Mouse (Mus musculus) layer of hippocampus, postnatal 25 days (tissue): ENCODE results near the gene Gnai2. TPM values are rescaled to one million over a fixed set of nuclear protein-coding genes. Genes with fewer than 3 reads are reported as not detected.
A peak's percentile ranks its signal among the peaks of the same experiment; 100 is the strongest.

ENCODE experiments used
- DNase-seq, 2 experiments: peaks; one replicate each; pipeline ENCODE4 v3.0.0; 2022; ENCODE audit warnings: mixed read lengths in 2 of 2, low spot score in 1 of 2; ENCODE audit errors: extremely low spot score in 1 of 2
- total RNA-seq, 2 experiments: library from RNA; stranded (reverse); gene quantifications; 2 replicates each; pipeline ENCODE4 v1.2.3; 2021

The Gnai2 gene
- 100 to 1,000 TPM; 208 to 223 TPM for total RNA-seq

DNA sequence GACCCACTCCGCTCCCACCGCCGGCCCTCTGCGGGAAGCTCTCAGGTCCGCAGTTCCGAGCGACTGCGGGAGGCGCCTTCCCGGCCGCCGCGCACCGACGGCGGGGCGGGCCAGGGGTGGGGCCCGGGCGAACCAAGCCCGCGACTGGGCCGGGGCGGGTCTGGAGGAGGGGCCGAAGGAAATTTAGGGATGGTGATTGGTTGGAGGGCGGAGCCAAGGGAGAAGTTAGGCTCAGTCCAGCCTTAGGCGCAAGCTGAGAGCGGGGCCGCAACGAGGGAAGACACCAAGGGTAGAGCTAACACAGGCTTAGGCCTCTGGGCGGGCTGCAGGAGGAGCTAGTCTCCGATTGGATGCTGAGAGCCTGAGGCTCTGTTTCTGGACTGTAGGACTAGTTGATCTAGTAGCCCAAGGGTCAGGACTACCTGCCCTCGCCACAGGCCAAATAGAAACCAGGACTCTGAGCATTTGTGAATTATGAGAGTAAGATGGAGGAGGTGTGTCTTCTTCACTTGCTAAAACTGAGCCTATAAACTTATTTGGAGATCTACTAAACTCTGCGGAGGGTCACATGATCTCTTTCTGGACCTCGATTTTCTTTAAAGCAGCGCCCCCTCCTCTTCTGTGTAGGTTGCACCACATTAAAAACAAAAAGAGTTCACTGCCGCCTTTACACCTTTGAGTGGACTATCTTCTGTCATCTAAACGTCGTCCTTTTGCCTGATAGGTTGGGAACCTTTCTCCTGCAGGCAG is at the start of gene Gnai2:
Gnai2 (minus strand) TSS at position 89 of the 750 bp plus-strand sequence.
- peak; percentile 76 to 84 for DNase-seq

DNA sequence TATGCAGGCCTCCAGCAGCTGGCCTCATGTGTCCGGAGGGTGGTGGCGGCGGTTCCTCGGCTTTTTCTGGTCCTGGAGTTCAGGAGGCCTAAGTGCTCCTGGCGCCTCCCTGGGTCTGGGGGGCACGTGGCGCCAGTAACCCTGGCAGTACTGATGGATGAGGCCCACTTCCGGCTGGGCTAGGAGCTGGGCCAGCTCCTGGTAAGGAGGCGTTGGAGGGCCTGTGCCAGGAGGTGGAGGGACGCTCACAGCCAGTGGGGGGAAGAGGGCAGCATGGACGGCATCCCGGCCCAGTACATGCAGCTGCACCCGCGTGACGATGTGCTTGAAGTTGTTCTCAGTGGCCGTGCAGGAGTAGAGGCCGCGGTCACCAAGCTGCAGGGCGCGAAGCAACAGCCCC is 47.2 kb upstream of the Gnai2 start:
- DNase-seq, result no peak

- no peak for DNase-seq
These were observed 44.3 kb upstream of the Gnai2 start, which contains the start of gene Gnat1 for GRCm38 (mm10) chr9:107679501-107679900. Gene Gnat1 (minus strand): TSS chr9:107679712.

GRCm38 (mm10) chr9:107678861-107679260 is 43.7 kb upstream of the Gnai2 start:
- DNase-seq, result no peak

DNA sequence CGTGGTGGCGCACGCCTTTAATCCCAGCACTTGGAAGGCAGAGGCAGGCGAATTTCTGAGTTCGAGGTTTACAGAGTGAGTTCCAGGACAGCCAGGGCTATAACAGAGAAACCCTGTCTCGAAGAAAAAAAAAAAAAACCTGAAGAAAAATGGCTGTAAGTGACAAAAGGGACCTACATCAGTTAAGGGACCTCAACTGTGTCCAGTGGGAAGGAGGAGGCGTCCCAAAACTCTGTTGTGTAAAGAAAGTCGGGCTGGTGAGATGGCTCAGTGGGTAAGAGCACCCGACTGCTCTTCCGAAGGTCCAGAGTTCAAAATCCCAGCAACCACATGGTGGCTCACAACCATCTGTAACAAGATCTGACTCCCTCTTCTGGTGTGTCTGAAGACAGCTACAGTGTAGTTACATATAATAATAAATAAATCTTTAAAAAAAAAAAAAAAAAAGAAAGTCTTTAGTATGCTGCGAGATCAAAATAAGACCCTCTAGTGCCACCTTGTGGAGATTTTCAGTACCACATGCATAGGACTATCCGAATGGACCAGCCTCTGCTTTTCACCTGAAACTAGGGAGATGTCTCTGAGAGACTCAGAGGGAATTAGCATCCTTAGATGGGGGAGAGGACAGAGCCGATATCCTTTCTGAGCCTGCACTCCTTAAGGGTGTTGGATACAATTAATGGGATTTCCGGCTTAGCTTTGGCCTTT is 42.8 kb upstream of the Gnai2 start:
- DNase-seq, result peak; percentile 50 to 89

GRCm38 (mm10) chr9:107677091-107677784 is 42.1 kb upstream of the Gnai2 start:
- DNase-seq, result peak in 1 of 2 experiments; percentile 40

- DNase-seq, result no peak
These were observed 41.1 kb upstream of the Gnai2 start for GRCm38 (mm10) chr9:107676302-107676701.

DNA sequence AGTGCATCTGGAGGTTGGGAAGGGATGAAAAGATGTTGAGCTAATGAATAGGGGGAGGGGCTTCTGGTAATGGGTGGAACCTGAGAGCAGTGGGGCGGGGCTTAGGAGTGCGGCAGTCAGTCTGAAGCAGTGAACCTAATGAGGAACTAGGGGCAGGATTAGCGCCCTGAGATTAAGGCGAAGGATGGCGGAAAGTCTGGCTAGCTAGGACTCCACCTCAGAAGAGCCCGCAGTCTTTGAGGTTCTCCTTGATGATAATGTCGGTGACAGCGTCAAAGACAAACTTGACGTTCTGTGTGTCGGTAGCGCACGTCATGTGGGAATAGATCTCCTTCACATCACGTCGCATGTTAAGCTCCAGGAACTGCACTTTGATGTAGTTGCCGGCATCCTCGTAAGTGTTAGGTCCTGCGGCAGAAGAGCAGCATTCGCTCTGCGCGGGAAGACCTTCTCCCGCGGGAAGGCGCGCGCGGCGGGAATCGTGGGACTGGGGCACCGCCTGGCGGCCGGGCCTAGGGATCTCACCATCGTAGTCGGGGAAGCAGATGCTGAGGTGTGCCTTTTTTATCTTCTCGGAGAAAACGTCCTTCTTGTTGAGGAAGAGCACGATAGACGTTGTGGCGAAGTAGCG is 40.6 kb upstream of the Gnai2 start:
- DNase-seq, result peak; percentile 67 to 75

GRCm38 (mm10) chr9:107674609-107675429 is 39.7 kb upstream of the Gnai2 start:
- DNase-seq, result no peak

DNA sequence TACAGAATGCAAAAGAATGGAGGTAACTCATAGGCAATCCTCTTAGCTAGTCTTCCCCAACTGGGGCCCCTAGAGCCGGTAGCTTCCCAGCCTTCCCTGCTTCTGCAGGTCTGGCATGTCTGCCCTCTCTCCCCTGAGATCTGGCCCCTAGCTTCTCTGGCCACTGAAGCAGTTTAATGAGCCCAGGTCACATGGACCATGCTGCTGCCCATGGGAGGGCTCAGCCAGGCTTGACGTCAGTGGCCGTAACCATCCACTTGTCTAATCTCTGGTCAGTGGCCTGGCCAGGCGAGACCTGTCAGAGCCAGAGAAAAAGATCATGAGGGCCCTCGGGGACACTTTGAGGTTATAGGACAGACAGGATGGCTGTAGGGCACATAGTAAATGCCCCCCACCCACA is 35.1 kb upstream of the Gnai2 start:
- DNase-seq, result no peak

DNA sequence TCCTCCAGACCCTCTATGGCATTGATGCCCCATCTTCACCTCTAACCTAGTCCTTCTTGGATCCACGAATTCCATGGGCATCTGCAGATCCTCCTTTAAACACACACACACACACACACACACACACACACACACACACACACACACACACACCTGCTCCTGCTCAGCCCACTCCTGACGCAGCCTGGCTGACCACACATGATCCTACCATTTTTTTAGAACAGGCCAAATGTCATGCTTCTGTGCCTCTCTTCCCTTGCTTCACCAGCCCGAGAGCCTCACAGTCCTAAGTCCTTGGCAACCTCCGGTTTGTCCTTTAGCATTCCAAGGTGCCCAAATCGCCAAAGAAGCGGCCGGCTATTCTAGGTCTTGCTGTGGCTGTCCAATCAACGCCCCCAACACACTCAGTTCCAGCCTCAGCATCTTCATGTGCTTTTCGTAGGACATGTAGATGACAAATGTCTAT is 34.3 kb upstream of the Gnai2 start, which contains the start of gene Slc38a3:
Slc38a3 (minus strand) TSS at position 51 of the 466 bp plus-strand sequence.
- no peak for DNase-seq

DNA sequence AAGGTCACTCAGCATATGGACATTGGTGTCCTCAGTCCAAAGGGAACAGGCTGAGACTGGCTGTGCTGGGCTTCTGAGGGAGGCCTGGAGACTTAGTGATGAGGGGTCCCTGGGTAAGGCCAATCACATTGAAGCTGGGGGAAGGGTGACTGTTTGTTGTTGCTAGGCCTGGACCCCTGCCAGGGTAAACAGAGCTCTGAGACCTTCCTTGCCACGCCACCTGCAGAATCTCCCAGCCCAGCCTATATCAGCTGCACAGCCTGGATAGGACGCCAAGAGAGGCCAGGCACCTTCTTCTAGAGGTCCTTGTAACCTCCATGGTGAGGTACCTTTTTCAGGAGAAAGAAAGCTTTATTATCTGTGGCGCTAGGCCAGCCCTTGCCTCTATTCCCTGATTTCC is 33.7 kb upstream of the Gnai2 start:
- DNase-seq, result no peak

DNA sequence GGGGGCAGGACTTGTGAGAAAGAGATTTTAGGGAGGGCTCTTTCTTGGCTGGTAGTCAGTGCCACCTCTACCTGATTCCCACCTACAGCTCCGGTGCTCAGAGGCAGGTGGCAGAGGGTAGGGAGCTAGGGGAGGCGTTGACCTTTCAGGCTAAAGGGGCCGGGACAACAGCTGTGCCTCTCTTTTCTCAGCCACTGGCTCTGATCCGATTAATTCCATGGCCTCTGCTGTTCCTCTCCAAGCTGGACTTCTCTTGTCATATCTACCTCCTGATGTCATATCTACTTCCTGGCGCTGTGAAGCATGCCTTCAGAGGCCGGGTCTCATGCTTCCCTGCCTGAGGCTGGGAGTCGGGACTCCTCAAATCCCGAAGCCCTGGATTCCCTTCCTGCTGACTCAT is 32.8 kb upstream of the Gnai2 start:
- DNase-seq, result no peak

DNA sequence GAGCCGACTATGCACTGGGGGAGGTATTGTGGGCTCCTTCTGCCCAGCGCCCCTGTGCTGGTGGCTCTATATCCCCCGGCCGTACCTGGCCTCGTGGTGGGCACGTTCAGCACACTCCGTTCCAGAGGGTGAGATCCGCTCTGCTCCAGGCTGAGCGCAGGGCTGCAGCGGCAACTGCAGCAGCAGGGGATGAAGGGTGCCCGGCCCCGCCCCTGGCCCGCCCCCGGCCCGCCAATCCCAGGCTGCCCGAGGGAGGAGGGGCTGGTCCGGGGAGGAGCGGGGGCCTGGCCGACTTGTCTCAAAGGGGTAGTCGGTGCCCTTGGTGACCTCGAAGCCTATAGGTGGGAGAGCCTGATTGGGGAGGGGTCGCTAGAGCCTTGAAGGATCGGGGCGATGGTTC is 32.1 kb upstream of the Gnai2 start:
- peak in 1 of 2 experiments; percentile 24 for DNase-seq

- DNase-seq, result no peak
These were observed 31.6 kb upstream of the Gnai2 start for GRCm38 (mm10) chr9:107666751-107667205.

GRCm38 (mm10) chr9:107665308-107665707 is 30.1 kb upstream of the Gnai2 start:
- no peak for DNase-seq

GRCm38 (mm10) chr9:107663525-107663924 is 28.4 kb upstream of the Gnai2 start:
- DNase-seq, result no peak

- no peak for DNase-seq
These were observed 27.2 kb upstream of the Gnai2 start for GRCm38 (mm10) chr9:107662342-107662741.

DNA sequence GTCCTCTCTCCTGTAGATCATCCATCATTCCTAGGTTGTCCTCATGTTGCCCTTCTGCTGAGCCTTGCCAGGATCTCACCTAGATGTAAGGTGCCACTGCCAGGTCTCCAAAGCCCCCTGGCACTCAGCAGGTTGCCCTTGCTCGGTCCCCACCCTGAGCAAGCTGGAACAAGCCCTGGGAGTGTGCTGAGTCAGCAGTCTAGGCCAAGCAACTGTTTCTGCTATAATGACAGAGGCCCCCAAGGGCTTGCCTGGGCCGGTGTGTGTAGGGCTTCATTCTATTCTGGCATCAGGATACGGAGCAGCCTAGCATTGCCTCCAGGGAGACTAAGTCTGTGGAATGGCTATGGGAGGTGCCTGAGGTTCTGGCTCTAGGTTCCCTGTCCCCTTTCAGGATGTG is 25.6 kb upstream of the Gnai2 start:
- DNase-seq, result no peak

- no peak for DNase-seq
These were observed 24.8 kb upstream of the Gnai2 start for GRCm38 (mm10) chr9:107659961-107660360.
